ENCODE assay signal across 16 mouse cellular contexts in genomic region chr19:41452166-41452565, GRCm38 (mm10). TPM values are rescaled to one million over a fixed set of nuclear protein-coding genes. Genes with fewer than 3 reads are reported as not detected.
A peak's percentile ranks its signal among the peaks of the same experiment; 100 is the strongest.
DNase-seq lines count a peak whose midpoint lies in the region; ATAC-seq and TF ChIP-seq lines count a peak whose summit lies in the region.
"Had no signal": no experiment of that assay in that cellular context is flagged by ENCODE, and none has a peak within 500 bp of the region (broad histone marks: within the 10 kb centered on the region; RNA-seq: fewer than 3 reads in every experiment).

No protein-coding gene starts in this region.

- no peaks in the 10 kb centered on the region for H3K4me1 ChIP-seq in midbrain, embryonic 11.5 days (ENCODE audit: control insufficient read depth, insufficient read depth, low read length)
- no peaks in the 10 kb centered on the region for H3K4me1 ChIP-seq in midbrain, embryonic 16.5 days (ENCODE audit: control insufficient read depth, insufficient read depth, low read length)
- peaks cover 4% of the 10 kb centered on the region; the same call in 1 of the 2 replicates for H3K4me1 ChIP-seq in liver, adult 2 months (ENCODE audit: control insufficient read depth, insufficient read depth, low read length)
- no peaks in the 10 kb centered on the region for H3K4me1 ChIP-seq in stomach, postnatal 0 days (replicated peaks; ENCODE audit: control insufficient read depth, insufficient read depth)
- no peaks in the 10 kb centered on the region for H3K4me1 ChIP-seq in kidney, embryonic 14.5 days (ENCODE audit: control insufficient read depth, insufficient read depth, low read length)
- H3K4me1 ChIP-seq: embryonic facial prominence, embryonic 15.5 days; heart, embryonic 13.5 days had no signal

- H3K27ac ChIP-seq in midbrain, embryonic 11.5 days (ENCODE audit: low read depth, low read length): no peak overlapping the region
- no peak overlapping the region for H3K27ac ChIP-seq in midbrain, embryonic 16.5 days (ENCODE audit: low read length)
- H3K27ac ChIP-seq in liver, adult 2 months (replicated peaks; ENCODE audit: insufficient read depth, low read depth, low read length): no peak overlapping the region
- H3K27ac ChIP-seq in stomach, postnatal 0 days (replicated peaks): no peak overlapping the region
- H3K27ac ChIP-seq in kidney, embryonic 14.5 days (ENCODE audit: low read depth, low read length): no peak overlapping the region
- H3K27ac ChIP-seq: embryonic facial prominence, embryonic 15.5 days; heart, embryonic 13.5 days; midbrain, embryonic 10.5 days had no signal

- no peaks in the 10 kb centered on the region for H3K9me3 ChIP-seq in midbrain, embryonic 11.5 days (ENCODE audit: control insufficient read depth, low read length)
- H3K9me3 ChIP-seq in midbrain, embryonic 16.5 days (replicated peaks; ENCODE audit: control insufficient read depth, low read length, poor library complexity, severe bottlenecking): no peaks in the 10 kb centered on the region
- no peaks in the 10 kb centered on the region for H3K9me3 ChIP-seq in stomach, postnatal 0 days (ENCODE audit: control insufficient read depth, low read length)
- no peaks in the 10 kb centered on the region for H3K9me3 ChIP-seq in kidney, embryonic 14.5 days (ENCODE audit: control insufficient read depth, low read length)
- H3K9me3 ChIP-seq: embryonic facial prominence, embryonic 15.5 days; heart, embryonic 13.5 days; midbrain, embryonic 10.5 days had no signal

- H3K4me2 ChIP-seq in midbrain, embryonic 11.5 days: no peak overlapping the region
- H3K4me2 ChIP-seq in midbrain, embryonic 16.5 days (ENCODE audit: low read length): no peak overlapping the region
- H3K4me2 ChIP-seq in stomach, postnatal 0 days (replicated peaks; ENCODE audit: low read depth): no peak overlapping the region
- H3K4me2 ChIP-seq in kidney, embryonic 14.5 days (replicated peaks; ENCODE audit: low read depth, low read length): no peak overlapping the region
- H3K4me2 ChIP-seq: embryonic facial prominence, embryonic 15.5 days; heart, embryonic 13.5 days had no signal

- ATAC-seq in midbrain, embryonic 11.5 days (ENCODE audit: low FRiP score): no peak
- no peak for ATAC-seq in midbrain, embryonic 16.5 days
- 0 out of 2 replicates have a peak, but pooled peaks have one; percentile 14 for ATAC-seq in stomach, postnatal 0 days (ENCODE audit: low FRiP score, low TSS enrichment)
- ATAC-seq in kidney, embryonic 14.5 days (ENCODE audit: low FRiP score, low TSS enrichment): no peak
- ATAC-seq: forebrain, postnatal 0 days had no signal

- H3K27me3 ChIP-seq in midbrain, embryonic 11.5 days (ENCODE audit: control insufficient read depth, insufficient read depth, low read length): no peaks in the 10 kb centered on the region
- H3K27me3 ChIP-seq in midbrain, embryonic 16.5 days (ENCODE audit: control insufficient read depth, insufficient read depth, low read depth, low read length): no peaks in the 10 kb centered on the region
- H3K27me3 ChIP-seq in liver, adult 2 months (ENCODE audit: control insufficient read depth, insufficient read depth, low read length): no peaks in the 10 kb centered on the region
- H3K27me3 ChIP-seq in stomach, postnatal 0 days (ENCODE audit: control insufficient read depth, insufficient read depth, low read length): no peaks in the 10 kb centered on the region
- H3K27me3 ChIP-seq in kidney, embryonic 14.5 days (ENCODE audit: control insufficient read depth, insufficient read depth, low read length): no peaks in the 10 kb centered on the region
- H3K27me3 ChIP-seq: embryonic facial prominence, embryonic 15.5 days; heart, embryonic 13.5 days had no signal

- no peaks in the 10 kb centered on the region for H3K36me3 ChIP-seq in midbrain, embryonic 11.5 days (ENCODE audit: control insufficient read depth, insufficient read depth, low read length)
- no peaks in the 10 kb centered on the region for H3K36me3 ChIP-seq in midbrain, embryonic 16.5 days (ENCODE audit: control insufficient read depth, insufficient read depth, low read length)
- no peaks in the 10 kb centered on the region for H3K36me3 ChIP-seq in liver, adult 2 months (ENCODE audit: control insufficient read depth, insufficient read depth, low read length)
- H3K36me3 ChIP-seq in stomach, postnatal 0 days (ENCODE audit: control insufficient read depth, insufficient read depth, low read length): no peaks in the 10 kb centered on the region
- H3K36me3 ChIP-seq in kidney, embryonic 14.5 days (ENCODE audit: control insufficient read depth, insufficient read depth, low read length): no peaks in the 10 kb centered on the region
- H3K36me3 ChIP-seq: embryonic facial prominence, embryonic 15.5 days; heart, embryonic 13.5 days; midbrain, embryonic 10.5 days had no signal

- no peak for TF ChIP-seq POLR2A in liver, adult 2 months (IDR thresholded peaks at IDR 0.05; ENCODE audit: extremely low read depth, insufficient read depth, low read length)

- no peaks in the 10 kb centered on the region for H3K79me2 ChIP-seq in liver, adult 2 months (ENCODE audit: control insufficient read depth, insufficient read depth, low read length)

- no peak for TF ChIP-seq EP300 in stomach, postnatal 0 days (optimal IDR thresholded peaks at IDR 0.05)

- no peak for TF ChIP-seq CTCF in liver, adult 2 months (IDR thresholded peaks at IDR 0.05; ENCODE audit: low read depth, low read length)
- no peak for TF ChIP-seq CTCF in stomach, postnatal 0 days (IDR thresholded peaks at IDR 0.05; ENCODE audit: low read depth)

- 24% methylated on average over 3 of the region's 3 CpGs for WGBS in midbrain, embryonic 11.5 days
- WGBS in midbrain, embryonic 16.5 days: 31% methylated on average over 3 of the region's 3 CpGs
- WGBS in liver, adult 2 months: 6% methylated on average over 3 of the region's 3 CpGs
- WGBS in stomach, postnatal 0 days: 13% methylated on average over 3 of the region's 3 CpGs
- 17% methylated on average over 3 of the region's 3 CpGs for WGBS in kidney, embryonic 14.5 days

- DNase-seq in midbrain, embryonic 11.5 days (ENCODE audit: low spot score, missing footprints): peak; percentile 81
- DNase-seq in ZHBTc4 (ENCODE audit: low read depth, low spot score): peak; percentile 81
- DNase-seq in liver, adult 2 months (ENCODE audit: extremely low read depth, low read depth, low spot score): peak; percentile 57
- peak; percentile 52 for DNase-seq in stomach, postnatal 0 days (ENCODE audit: low spot score)
- DNase-seq in left cerebral cortex, adult 8-10 months (ENCODE audit: low spot score in 2 of 2): no peak
- DNase-seq in spleen, postnatal 4 days (ENCODE audit: low spot score in 2 of 2): no peak
- DNase-seq: cerebellum, adult 9-11 months; forebrain, postnatal 0 days; gastrocnemius, postnatal 14 days; kidney, adult 18-20 months; lung, adult 2 months had no signal

- H3K4me3 ChIP-seq in midbrain, embryonic 11.5 days (ENCODE audit: low read depth, low read length): no peak overlapping the region
- H3K4me3 ChIP-seq in midbrain, embryonic 16.5 days (ENCODE audit: low read depth, low read length): no peak overlapping the region
- no peak overlapping the region for H3K4me3 ChIP-seq in liver, adult 2 months (ENCODE audit: insufficient read depth, low read depth, low read length)
- no peak overlapping the region for H3K4me3 ChIP-seq in stomach, postnatal 0 days (ENCODE audit: low read depth, low read length)
- no peak overlapping the region for H3K4me3 ChIP-seq in kidney, embryonic 14.5 days (ENCODE audit: low read length)
- H3K4me3 ChIP-seq: embryonic facial prominence, embryonic 15.5 days; heart, embryonic 13.5 days; midbrain, embryonic 10.5 days had no signal

- no peak overlapping the region for H3K9ac ChIP-seq in midbrain, embryonic 11.5 days (ENCODE audit: low read length)
- no peak overlapping the region for H3K9ac ChIP-seq in midbrain, embryonic 16.5 days (ENCODE audit: low read depth, low read length)
- no peak overlapping the region for H3K9ac ChIP-seq in liver, adult 2 months (ENCODE audit: low read depth, low read length)
- H3K9ac ChIP-seq in stomach, postnatal 0 days (ENCODE audit: low read length): no peak overlapping the region
- no peak overlapping the region for H3K9ac ChIP-seq in kidney, embryonic 14.5 days (ENCODE audit: low read depth, low read length)
- H3K9ac ChIP-seq: embryonic facial prominence, embryonic 15.5 days; forebrain, postnatal 0 days; heart, embryonic 13.5 days had no signal

RNA-seq across cellular contexts. Expression of gene Lcor, which starts 30.3 kb away (rescaled TPM):
- 31.3 and 34.1 TPM in 2 replicates for polyA plus RNA-seq in midbrain, embryonic 11.5 days (2014; fragmentation: Nextera tagmentation; extraction: Ambion mirVana)
- polyA plus RNA-seq in midbrain, embryonic 16.5 days (2015; fragmentation: Nextera tagmentation; extraction: Ambion mirVana): 13.9 and 20.7 TPM in 2 replicates
- 17.1 and 18.1 TPM in 2 replicates for total RNA-seq in liver, adult 2 months (2014; rRNA removed)
- 2.3 and 2.6 TPM in 2 replicates for polyA plus RNA-seq in liver, adult 2 months (2012; rRNA removed)
- 12.9 TPM in 2 replicates for polyA plus RNA-seq in stomach, postnatal 0 days (2015; fragmentation: Nextera tagmentation; extraction: Ambion mirVana)
- 10 to 100 TPM; 18.6 to 21.9 (median 20.8) TPM for total RNA-seq in left cerebral cortex, adult 8-10 months (2022)
- polyA plus RNA-seq in kidney, embryonic 14.5 days (2014; fragmentation: Nextera tagmentation; extraction: Ambion mirVana): 18.0 and 19.7 TPM in 2 replicates

Comparison
In these comparisons a context has a peak if more than half of its experiments do, and no peak if none do; other contexts are left out.
1. DNase-seq: peak in midbrain, embryonic 11.5 days (single experiment), ZHBTc4 (single experiment), liver, adult 2 months (single experiment) and stomach, postnatal 0 days (single experiment); none in left cerebral cortex, adult 8-10 months (0 of 2) and spleen, postnatal 4 days (0 of 2).